Comparison of ENCODE assay signal across 11 mouse cellular contexts in the genomic region with DNA sequence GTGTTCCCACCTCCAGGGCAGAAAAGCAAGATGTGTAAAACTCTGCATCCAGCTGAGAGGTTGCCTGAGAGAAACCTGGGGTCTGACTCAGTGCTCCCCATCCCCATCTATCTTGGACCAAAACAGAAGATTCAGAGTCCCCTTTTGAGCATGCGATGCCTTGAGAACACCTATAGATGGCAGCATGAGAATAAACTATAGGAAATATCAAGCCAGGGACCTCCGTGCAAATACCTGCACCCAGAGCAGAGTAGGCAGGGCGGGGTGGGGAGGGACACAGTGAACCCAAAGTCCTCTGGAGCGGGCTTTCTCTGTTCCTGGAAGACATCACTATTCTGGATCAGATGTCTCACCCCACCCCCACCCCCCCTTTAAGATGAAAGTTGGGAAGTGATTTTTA. TPM values are rescaled to one million over a fixed set of nuclear protein-coding genes. Genes with fewer than 3 reads are reported as not detected.
DNase-seq lines count a peak whose midpoint lies in the region; ATAC-seq and TF ChIP-seq lines count a peak whose summit lies in the region.
"Had no signal": no experiment of that assay in that cellular context is flagged by ENCODE, and none has a peak within 500 bp of the region (broad histone marks: within the 10 kb centered on the region; RNA-seq: fewer than 3 reads in every experiment).

No protein-coding gene starts in this region.

- TF ChIP-seq EP300 in stomach, postnatal 0 days (optimal IDR thresholded peaks at IDR 0.05), result no peak

- TF ChIP-seq CTCF in hindbrain, postnatal 0 days (IDR thresholded peaks at IDR 0.05; ENCODE audit: low read depth), result peak; percentile 65
- TF ChIP-seq CTCF in stomach, postnatal 0 days (IDR thresholded peaks at IDR 0.05; ENCODE audit: low read depth), result peak; percentile 64

- no peaks in the 10 kb centered on the region for H3K4me1 ChIP-seq in hindbrain, postnatal 0 days (ENCODE audit: insufficient read depth, low read length)
- no peaks in the 10 kb centered on the region for H3K4me1 ChIP-seq in hindbrain, embryonic 11.5 days (replicated peaks; ENCODE audit: control insufficient read depth, insufficient read depth, low read length)
- no peaks in the 10 kb centered on the region for H3K4me1 ChIP-seq in midbrain, embryonic 16.5 days (ENCODE audit: control insufficient read depth, insufficient read depth, low read length)
- H3K4me1 ChIP-seq in midbrain, embryonic 11.5 days (ENCODE audit: control insufficient read depth, insufficient read depth, low read length), result no peaks in the 10 kb centered on the region
- H3K4me1 ChIP-seq in stomach, postnatal 0 days (replicated peaks; ENCODE audit: control insufficient read depth, insufficient read depth), result no peaks in the 10 kb centered on the region

- peak; percentile 2 to 7 for DNase-seq in cerebellum, adult 18-20 months
- peak; percentile 71 for DNase-seq in hindbrain, postnatal 0 days (ENCODE audit: low spot score)
- no peak for DNase-seq in hindbrain, embryonic 11.5 days (ENCODE audit: low spot score)
- no peak for DNase-seq in midbrain, embryonic 11.5 days (ENCODE audit: low spot score, missing footprints)
- no peak for DNase-seq in stomach, postnatal 0 days (ENCODE audit: low spot score)
- no peak for DNase-seq in spleen, adult 18-20 months
- DNase-seq: B cell, adult 2 months had no signal

- no peak overlapping the region for H3K4me2 ChIP-seq in hindbrain, postnatal 0 days (ENCODE audit: low read depth, low read length)
- H3K4me2 ChIP-seq in hindbrain, embryonic 11.5 days (replicated peaks; ENCODE audit: low read depth, low read length), result no peak overlapping the region
- H3K4me2 ChIP-seq in midbrain, embryonic 16.5 days (ENCODE audit: low read length), result no peak overlapping the region
- H3K4me2 ChIP-seq in midbrain, embryonic 11.5 days, result no peak overlapping the region
- no peak overlapping the region for H3K4me2 ChIP-seq in stomach, postnatal 0 days (replicated peaks; ENCODE audit: low read depth)

- H3K27ac ChIP-seq in hindbrain, postnatal 0 days, result no peak overlapping the region
- no peak overlapping the region for H3K27ac ChIP-seq in hindbrain, embryonic 11.5 days (ENCODE audit: low read depth, low read length)
- no peak overlapping the region for H3K27ac ChIP-seq in midbrain, embryonic 16.5 days (ENCODE audit: low read length)
- H3K27ac ChIP-seq in midbrain, embryonic 11.5 days (ENCODE audit: low read depth, low read length), result no peak overlapping the region
- no peak overlapping the region for H3K27ac ChIP-seq in stomach, postnatal 0 days (replicated peaks)

- H3K27me3 ChIP-seq in hindbrain, postnatal 0 days (ENCODE audit: insufficient read depth, low read length), result no peaks in the 10 kb centered on the region
- no peaks in the 10 kb centered on the region for H3K27me3 ChIP-seq in hindbrain, embryonic 11.5 days (ENCODE audit: control insufficient read depth, insufficient read depth, low read length)
- H3K27me3 ChIP-seq in midbrain, embryonic 16.5 days (ENCODE audit: control insufficient read depth, insufficient read depth, low read depth, low read length), result no peaks in the 10 kb centered on the region
- H3K27me3 ChIP-seq in midbrain, embryonic 11.5 days (ENCODE audit: control insufficient read depth, insufficient read depth, low read length), result no peaks in the 10 kb centered on the region
- no peaks in the 10 kb centered on the region for H3K27me3 ChIP-seq in stomach, postnatal 0 days (ENCODE audit: control insufficient read depth, insufficient read depth, low read length)

- H3K9ac ChIP-seq in hindbrain, postnatal 0 days (replicated peaks; ENCODE audit: low read length), result no peak overlapping the region
- no peak overlapping the region for H3K9ac ChIP-seq in hindbrain, embryonic 11.5 days (ENCODE audit: low read depth, low read length)
- no peak overlapping the region for H3K9ac ChIP-seq in midbrain, embryonic 16.5 days (ENCODE audit: low read depth, low read length)
- H3K9ac ChIP-seq in midbrain, embryonic 11.5 days (ENCODE audit: low read length), result no peak overlapping the region
- H3K9ac ChIP-seq in stomach, postnatal 0 days (ENCODE audit: low read length), result no peak overlapping the region

- no peaks in the 10 kb centered on the region for H3K9me3 ChIP-seq in hindbrain, postnatal 0 days (ENCODE audit: low read length)
- no peaks in the 10 kb centered on the region for H3K9me3 ChIP-seq in hindbrain, embryonic 11.5 days (ENCODE audit: control insufficient read depth, low read length)
- H3K9me3 ChIP-seq in midbrain, embryonic 16.5 days (replicated peaks; ENCODE audit: control insufficient read depth, low read length, poor library complexity, severe bottlenecking), result no peaks in the 10 kb centered on the region
- no peaks in the 10 kb centered on the region for H3K9me3 ChIP-seq in midbrain, embryonic 11.5 days (ENCODE audit: control insufficient read depth, low read length)
- no peaks in the 10 kb centered on the region for H3K9me3 ChIP-seq in stomach, postnatal 0 days (ENCODE audit: control insufficient read depth, low read length)

- no peak overlapping the region for H3K4me3 ChIP-seq in hindbrain, postnatal 0 days (ENCODE audit: low read length)
- H3K4me3 ChIP-seq in hindbrain, embryonic 11.5 days (ENCODE audit: low read depth, low read length), result no peak overlapping the region
- H3K4me3 ChIP-seq in midbrain, embryonic 16.5 days (ENCODE audit: low read depth, low read length), result no peak overlapping the region
- no peak overlapping the region for H3K4me3 ChIP-seq in midbrain, embryonic 11.5 days (ENCODE audit: low read depth, low read length)
- no peak overlapping the region for H3K4me3 ChIP-seq in stomach, postnatal 0 days (ENCODE audit: low read depth, low read length)

- ATAC-seq in cerebellum, adult (ENCODE audit: insufficient number of reproducible peaks, low FRiP score, low TSS enrichment), result no peak
- peak; percentile 59; the same call in 1 of the 2 replicates for ATAC-seq in hindbrain, postnatal 0 days
- ATAC-seq in hindbrain, embryonic 11.5 days (ENCODE audit: low FRiP score), result no peak
- ATAC-seq in midbrain, embryonic 16.5 days, result peak; percentile 39; the same call in 1 of the 2 replicates
- ATAC-seq in midbrain, embryonic 11.5 days (ENCODE audit: low FRiP score), result no peak
- no peak for ATAC-seq in stomach, postnatal 0 days (ENCODE audit: low FRiP score, low TSS enrichment)

- no peaks in the 10 kb centered on the region for H3K36me3 ChIP-seq in hindbrain, postnatal 0 days (ENCODE audit: insufficient read depth, low read length)
- H3K36me3 ChIP-seq in hindbrain, embryonic 11.5 days (ENCODE audit: control insufficient read depth, insufficient read depth, low read length), result no peaks in the 10 kb centered on the region
- H3K36me3 ChIP-seq in midbrain, embryonic 16.5 days (ENCODE audit: control insufficient read depth, insufficient read depth, low read length), result no peaks in the 10 kb centered on the region
- H3K36me3 ChIP-seq in midbrain, embryonic 11.5 days (ENCODE audit: control insufficient read depth, insufficient read depth, low read length), result no peaks in the 10 kb centered on the region
- no peaks in the 10 kb centered on the region for H3K36me3 ChIP-seq in stomach, postnatal 0 days (ENCODE audit: control insufficient read depth, insufficient read depth, low read length)

- WGBS in hindbrain, postnatal 0 days, result 51% methylated on average over 4 of the region's 4 CpGs
- 47% methylated on average over 4 of the region's 4 CpGs for whole genome bisulfite sequencing in hindbrain, embryonic 11.5 days
- WGBS in midbrain, embryonic 16.5 days, result 58% methylated on average over 4 of the region's 4 CpGs
- WGBS in midbrain, embryonic 11.5 days, result 56% methylated on average over 4 of the region's 4 CpGs
- WGBS in stomach, postnatal 0 days, result 41% methylated on average over 4 of the region's 4 CpGs

RNA-seq across cellular contexts. Expression of a gene that starts 11.2 kb away (rescaled TPM):
- total RNA-seq in hindbrain, postnatal 0 days (2014; rRNA removed), result 0.16 and 0.43 TPM in 2 replicates
- 0.39 and 0.43 TPM in 2 replicates for polyA plus RNA-seq in hindbrain, postnatal 0 days (2015; fragmentation: Nextera tagmentation; extraction: Ambion mirVana)
- 0.71 and 0.88 TPM in 2 replicates for polyA plus RNA-seq in hindbrain, embryonic 11.5 days (2014; fragmentation: Nextera tagmentation; extraction: Ambion mirVana)
- 0.57 and 0.87 TPM in 2 replicates for polyA plus RNA-seq in midbrain, embryonic 16.5 days (2015; fragmentation: Nextera tagmentation; extraction: Ambion mirVana)
- 0.29 and 0.45 TPM in 2 replicates for polyA plus RNA-seq in midbrain, embryonic 11.5 days (2014; fragmentation: Nextera tagmentation; extraction: Ambion mirVana)
- polyA plus RNA-seq in stomach, postnatal 0 days (2015; fragmentation: Nextera tagmentation; extraction: Ambion mirVana), result 0.05 and 0.12 TPM in 2 replicates
- total RNA-seq: megakaryocyte progenitor cell, adult 5-6 weeks had no signal
- polyA plus RNA-seq: heart, embryonic 14.5 days had no signal

Comparison
In these comparisons a context has a peak if more than half of its experiments do, and no peak if none do; other contexts are left out.
1. DNase-seq: peak in cerebellum, adult 18-20 months (2 of 2) and hindbrain, postnatal 0 days (single experiment); none in hindbrain, embryonic 11.5 days (single experiment), midbrain, embryonic 11.5 days (single experiment), stomach, postnatal 0 days (single experiment) and spleen, adult 18-20 months (0 of 2).
2. ATAC-seq: peak in hindbrain, postnatal 0 days (single experiment) and midbrain, embryonic 16.5 days (single experiment); none in cerebellum, adult (single experiment), hindbrain, embryonic 11.5 days (single experiment), midbrain, embryonic 11.5 days (single experiment) and stomach, postnatal 0 days (single experiment).